Mouse (Mus musculus): Measurements from ENCODE around the gene Tmem158.

GRCm38 (mm10) chr9:123274674-123275073 is 14.1 kb upstream of the Tmem158 start:
- no peak for TF ChIP-seq CTCF (IDR thresholded peaks at IDR 0.05)
- TF ChIP-seq EP300 (IDR thresholded peaks at IDR 0.05), result no peak
